Mouse (Mus musculus) CH12.LX (cell line): ENCODE results near the gene Gna14. TPM values are rescaled to one million over a fixed set of nuclear protein-coding genes. Genes with fewer than 3 reads are reported as not detected.

ENCODE experiments used
- DNase-seq: peaks from one replicate; pipeline ENCODE4 v3.0.0-alpha.2; 2013; ENCODE audit errors: extremely low read depth
- H3K27ac ChIP-seq: 2 replicates; pipeline ENCODE4 v1.5.1; 2012; ENCODE audit warnings: low read depth, mild to moderate bottlenecking, control low read depth, moderate library complexity; ENCODE audit not compliant: insufficient read depth
- H3K27me3 ChIP-seq: replicated peaks from 2 replicates; pipeline ENCODE3; 2012; ENCODE audit warnings: inconsistent platforms
- H3K36me3 ChIP-seq, 2 experiments: replicated peaks in 1 of 2; 2 replicates each; pipeline versions ENCODE3 to v1.6.1; 2012; ENCODE audit warnings: inconsistent platforms in 1 of 2, low read length in 1 of 2, mild to moderate bottlenecking in 1 of 2, mixed read lengths in 1 of 2, moderate library complexity in 1 of 2; ENCODE audit not compliant: control insufficient read depth in 1 of 2, insufficient read depth in 1 of 2
- H3K4me1 ChIP-seq, 2 experiments: 2 replicates each; pipeline ENCODE4 v1.6.1; 2012; ENCODE audit warnings: inconsistent platforms in 1 of 2, moderate library complexity in 1 of 2; ENCODE audit not compliant: insufficient read depth in 2 of 2, control insufficient read depth in 1 of 2
- H3K4me2 ChIP-seq: 2 replicates; pipeline ENCODE4 v1.6.1; 2012; ENCODE audit warnings: low read depth, mild to moderate bottlenecking, control low read depth; ENCODE audit not compliant: poor library complexity, insufficient read depth, severe bottlenecking
- H3K4me3 ChIP-seq, 3 experiments: fragments of 150-350 bp in 1 of 3; sonication (generic) in 1 of 3; replicated peaks in 1 of 3; 2 replicates each; pipeline versions ENCODE3 to v1.5.1; 2011 to 2012; ENCODE audit warnings: low read depth in 2 of 3, low read length in 2 of 3, mild to moderate bottlenecking in 2 of 3, moderate library complexity in 2 of 3, control low read depth in 1 of 3, improper control_type of control experiment in 1 of 3, inconsistent platforms in 1 of 3, mixed read lengths in 1 of 3; ENCODE audit not compliant: poor library complexity in 1 of 3
- H3K79me2 ChIP-seq: replicated peaks from 2 replicates; pipeline ENCODE4 v1.6.1; 2012; ENCODE audit warnings: mild to moderate bottlenecking, moderate library complexity; ENCODE audit not compliant: control insufficient read depth, poor library complexity, insufficient read depth, severe bottlenecking; ENCODE audit errors: extremely low read depth
- H3K9ac ChIP-seq: 2 replicates; pipeline ENCODE4 v1.6.1; 2012; ENCODE audit warnings: low read depth, mild to moderate bottlenecking, control low read depth, moderate library complexity; ENCODE audit not compliant: insufficient read depth
- H3K9me3 ChIP-seq: replicated peaks from 2 replicates; pipeline ENCODE3; 2012; ENCODE audit warnings: low read length, inconsistent platforms, mixed read lengths
- BHLHE40 ChIP-seq: IDR thresholded peaks from 2 replicates; pipeline ENCODE4 v1.6.1; 2011; ENCODE audit warnings: mild to moderate bottlenecking, low read depth, low read length, improper control_type of control experiment
- CHD1 ChIP-seq: IDR thresholded peaks from 2 replicates; pipeline ENCODE4 v1.6.1; 2012; ENCODE audit warnings: low read depth, low read length, improper control_type of control experiment, inconsistent platforms
- EP300 ChIP-seq: IDR thresholded peaks from 2 replicates; pipeline ENCODE4 v1.6.1; 2011; ENCODE audit warnings: low read length, improper control_type of control experiment
- ETS1 ChIP-seq: conservative IDR thresholded peaks from 2 replicates; pipeline ENCODE4 v1.6.1; 2012; ENCODE audit warnings: low read depth, mild to moderate bottlenecking, inconsistent platforms, low read length, improper control_type of control experiment, moderate library complexity
- IRF4 ChIP-seq: IDR thresholded peaks from 2 replicates; pipeline ENCODE4 v1.6.1; 2014; ENCODE audit warnings: low read depth, mild to moderate bottlenecking, inconsistent platforms, low read length, improper control_type of control experiment
- JUN ChIP-seq: IDR thresholded peaks from 2 replicates; pipeline ENCODE4 v1.6.1; 2011; ENCODE audit warnings: low read depth, mild to moderate bottlenecking, low read length, improper control_type of control experiment, moderate library complexity; ENCODE audit not compliant: insufficient read depth
- JUND ChIP-seq: conservative IDR thresholded peaks from 2 replicates; pipeline ENCODE4 v1.6.1; 2011; ENCODE audit warnings: low read depth, low read length, improper control_type of control experiment
- KAT2A ChIP-seq: IDR thresholded peaks from 2 replicates; pipeline ENCODE4 v1.6.1; 2012; ENCODE audit warnings: low read length, improper control_type of control experiment, inconsistent platforms; ENCODE audit not compliant: insufficient replicate concordance
- MAX ChIP-seq: IDR thresholded peaks from 2 replicates; pipeline ENCODE4 v1.6.1; 2011; ENCODE audit warnings: low read length, improper control_type of control experiment
- MAZ ChIP-seq: IDR thresholded peaks from 2 replicates; pipeline ENCODE4 v1.6.1; 2012; ENCODE audit warnings: low read depth, mild to moderate bottlenecking, inconsistent platforms, low read length, improper control_type of control experiment, moderate library complexity
- NELFE ChIP-seq: IDR thresholded peaks from 2 replicates; pipeline ENCODE4 v1.6.1; 2011; ENCODE audit warnings: low read depth, low read length, improper control_type of control experiment
- PAX5 ChIP-seq: IDR thresholded peaks from 2 replicates; pipeline ENCODE4 v1.6.1; 2012; ENCODE audit warnings: low read length, inconsistent platforms, mixed read lengths
- POLR2A ChIP-seq: IDR thresholded peaks from 2 replicates; pipeline ENCODE4 v1.6.1; 2011; ENCODE audit warnings: low read depth, mild to moderate bottlenecking, improper control_type of control experiment, low read length
- POLR2AphosphoS2 ChIP-seq: IDR thresholded peaks from 2 replicates; pipeline ENCODE4 v1.6.1; 2011; ENCODE audit warnings: low read depth, low read length, improper control_type of control experiment
- RAD21 ChIP-seq: IDR thresholded peaks from 2 replicates; pipeline ENCODE4 v1.6.1; 2011; ENCODE audit warnings: low read depth, mild to moderate bottlenecking, low read length, improper control_type of control experiment, moderate library complexity
- RCOR1 ChIP-seq: conservative IDR thresholded peaks from 2 replicates; pipeline ENCODE4 v1.6.1; 2012; ENCODE audit warnings: low read depth, mild to moderate bottlenecking, inconsistent platforms, low read length, improper control_type of control experiment
- SIN3A ChIP-seq: IDR thresholded peaks from 2 replicates; pipeline ENCODE4 v1.6.1; 2012; ENCODE audit warnings: low read length, improper control_type of control experiment, inconsistent platforms
- SMC3 ChIP-seq: IDR thresholded peaks from 2 replicates; pipeline ENCODE4 v1.6.1; 2011; ENCODE audit warnings: low read depth, low read length, improper control_type of control experiment
- TBP ChIP-seq: conservative IDR thresholded peaks from 2 replicates; pipeline ENCODE4 v1.6.1; 2011; ENCODE audit warnings: low read depth, low read length, improper control_type of control experiment
- TCF12 ChIP-seq: IDR thresholded peaks from 2 replicates; pipeline ENCODE4 v1.6.1; 2014; ENCODE audit warnings: low read depth, mild to moderate bottlenecking, inconsistent platforms, low read length, improper control_type of control experiment
- USF2 ChIP-seq: conservative IDR thresholded peaks from 2 replicates; pipeline ENCODE4 v1.6.1; 2011; ENCODE audit warnings: low read depth, low read length, improper control_type of control experiment
- ZNF384 ChIP-seq: IDR thresholded peaks from 2 replicates; pipeline ENCODE4 v1.6.1; 2012; ENCODE audit warnings: low read depth, low read length, improper control_type of control experiment, inconsistent platforms
- dilution Hi-C: fragments of 300-500 bp; cut with MboI; formaldehyde crosslinking; loops from 2 replicates; pipeline ENCODE4 v1.14.3; 2020; ENCODE audit warnings: low sequenced_read_pairs; ENCODE audit not compliant: extremely low pct_unique_long_range_greater_than_20kb, extremely low pct_ligation_motif_present
- in situ Hi-C: fragments of 300-500 bp; cut with MboI; formaldehyde crosslinking; loops from 3 replicates; pipeline ENCODE4 v1.14.3; 2019; ENCODE audit warnings: low sequenced_read_pairs, low pct_ligation_motif_present, low pct_unique_long_range_greater_than_20kb, mixed read lengths
- polyA plus RNA-seq: library from polyadenylated mRNA; unstranded; fragments of >175 nt; gene quantifications from 2 replicates; pipeline ENCODE4 v1.2.1, GENCODE M21; 2012; ENCODE audit warnings: low read depth; ENCODE audit not compliant: insufficient read length
- total RNA-seq, 2 experiments: library from RNA; depleted of rRNA; stranded (reverse); fragments of 300-350 nt in 1 of 2; fragments of >200 nt in 1 of 2; gene quantifications; 2 replicates each; pipeline ENCODE4 v1.2.3; 2012 to 2014

The Gna14 gene
- total and polyA plus RNA-seq, 3 experiments: 0.08 TPM; not detected in 2

GRCm38 (mm10) chr19:16502054-16502453 lies 66.5 kb downstream of the Gna14 start:
- TF ChIP-seq IRF4: no peak
- no peak for TF ChIP-seq POLR2A
- no peak for TF ChIP-seq ETS1
- no peak for TF ChIP-seq NELFE
- no peak for TF ChIP-seq RAD21
- TF ChIP-seq JUN: no peak
- no peak for TF ChIP-seq USF2
- no peak for TF ChIP-seq PAX5
- TF ChIP-seq RCOR1: no peak
- no peak for TF ChIP-seq TBP
- H3K9me3 ChIP-seq: no peaks in the 10 kb centered on the region
- in situ Hi-C loops: no loop called here
- H3K4me2 ChIP-seq: no peak overlapping the region
- H3K4me3 ChIP-seq: no peak overlapping the region
- no peaks in the 10 kb centered on the region for H3K36me3 ChIP-seq
- H3K79me2 ChIP-seq: no peaks in the 10 kb centered on the region
- DNase-seq: no peak
- H3K27me3 ChIP-seq: no peaks in the 10 kb centered on the region
- no peaks in the 10 kb centered on the region for H3K4me1 ChIP-seq
- dilution Hi-C loops: no loop called here
- no peak overlapping the region for H3K9ac ChIP-seq
- H3K27ac ChIP-seq: no peak overlapping the region

GRCm38 (mm10) chr19:16506711-16507364 lies 71.3 kb downstream of the Gna14 start:
- no peak for DNase-seq
- Histone ChIP-seq H3K9me3 (peaks cover 3% of the 10 kb centered on the region), H3K4me3 (no peak overlapping the region), H3K27ac (no peak overlapping the region), H3K4me1 (peaks cover 0 to 15% of the 10 kb centered on the region in 2 experiments; a peak in 2 of 4 replicates), H3K27me3 (no peaks in the 10 kb centered on the region), H3K4me2 (no peak overlapping the region), H3K36me3 (no peaks in the 10 kb centered on the region), H3K9ac (no peak overlapping the region), H3K79me2 (no peaks in the 10 kb centered on the region)
- in situ Hi-C loops: no loop called here
- TF ChIP-seq POLR2A (no peak), PAX5 (no peak), TBP (no peak), NELFE (no peak), TCF12 (no peak), CHD1 (no peak), ZNF384 (no peak), EP300 (no peak), MAZ (no peak), JUN (no peak), USF2 (no peak), SIN3A (no peak), SMC3 (no peak), MAX (no peak), KAT2A (no peak), POLR2AphosphoS2 (no peak), BHLHE40 (no peak), JUND (no peak)
- dilution Hi-C loops: no loop called here
